Mouse (Mus musculus) left cerebral cortex, adult 2 months (tissue): ENCODE results near the gene Ubxn11. TPM values are rescaled to one million over a fixed set of nuclear protein-coding genes. Genes with fewer than 3 reads are reported as not detected.

Experiments used
- DNase-seq, 2 experiments: peaks; one replicate each; pipeline ENCODE4 v3.0.0; 2021 to 2022; ENCODE audit warnings: low spot score in 2 of 2, mixed read lengths in 1 of 2; ENCODE audit errors: extremely low spot score in 1 of 2
- H3K27ac ChIP-seq: fragments of 200-600 bp; 2 replicates; pipeline ENCODE4 v1.8.1; 2022
- H3K4me3 ChIP-seq: fragments of 200-600 bp; 2 replicates; pipeline ENCODE4 v1.8.1; 2022
- CTCF ChIP-seq: fragments of 200-600 bp; IDR thresholded peaks from 2 replicates; pipeline ENCODE4 v1.8.1; 2022; ENCODE audit warnings: antibody characterized with exemption, mild to moderate bottlenecking, moderate library complexity
- intact Hi-C: fragments of 180-260 bp; cut with DNase I; formaldehyde crosslinking; loops from one replicate; pipeline ENCODE4 v1.15.1; 2025
- total RNA-seq, 2 experiments: library from RNA; stranded (reverse); gene quantifications; 2 replicates each; pipeline ENCODE4 v1.2.3; 2021

Gene Ubxn11
- total RNA-seq, 2 experiments from 2014 or later: 39.7 to 47.1 TPM

- no peak overlapping the region for H3K27ac ChIP-seq
- DNase-seq: no peak
- intact Hi-C loops: no loop called here
- no peak overlapping the region for H3K4me3 ChIP-seq
- TF ChIP-seq CTCF: no peak
These were observed 34.4 kb upstream of the Ubxn11 start for GRCm38 (mm10) chr4:134067833-134068544.

- intact Hi-C loops: no loop called here
- no peak for TF ChIP-seq CTCF
These were observed 33.4 kb upstream of the Ubxn11 start for GRCm38 (mm10) chr4:134068793-134069580.

GRCm38 (mm10) chr4:134078694-134079093, 23.7 kb upstream of the Ubxn11 start:
- peak; percentile 54 for TF ChIP-seq CTCF
- Histone ChIP-seq H3K4me3 (no peak overlapping the region), H3K27ac (no peak overlapping the region)
- DNase-seq: peak; percentile 25 to 37
- intact Hi-C loops: loop anchor here (2.0 kb wide), 1 partner anchor 42 kb away; no protein-coding TSS in a partner anchor

More at GRCm38 (mm10) chr4:134068793-134069580, 33.4 kb upstream of the Ubxn11 start:
- no peak overlapping the region for H3K4me3 ChIP-seq
- no peak overlapping the region for H3K27ac ChIP-seq
- DNase-seq: no peak

GRCm38 (mm10) chr4:134080674-134081073, 21.7 kb upstream of the Ubxn11 start:
- no peak overlapping the region for H3K27ac ChIP-seq
- intact Hi-C loops: no loop called here
- no peak for DNase-seq
- H3K4me3 ChIP-seq: no peak overlapping the region
- TF ChIP-seq CTCF: no peak

GRCm38 (mm10) chr4:134081730-134082386, 20.5 kb upstream of the Ubxn11 start:
- TF ChIP-seq CTCF: no peak
- intact Hi-C loops: no loop called here

GRCm38 (mm10) chr4:134082460-134082859, 19.9 kb upstream of the Ubxn11 start:
- Histone ChIP-seq H3K27ac (no peak overlapping the region), H3K4me3 (peak overlapping the region; percentile 50)
- no peak for DNase-seq
- no peak for TF ChIP-seq CTCF
- intact Hi-C loops: no loop called here

More at GRCm38 (mm10) chr4:134081730-134082386, 20.5 kb upstream of the Ubxn11 start:
- no peak overlapping the region for H3K27ac ChIP-seq
- DNase-seq: peak; percentile 68 to 73
- peak overlapping the region; percentile 50 for H3K4me3 ChIP-seq

- intact Hi-C loops: no loop called here
- Histone ChIP-seq H3K4me3 (no peak overlapping the region), H3K27ac (no peak overlapping the region)
- TF ChIP-seq CTCF: peak; percentile 2; the same call in 1 of the 2 replicates
- no peak for DNase-seq
These were observed 17.4 kb upstream of the Ubxn11 start for GRCm38 (mm10) chr4:134084999-134085398.

GRCm38 (mm10) chr4:134087412-134087811, 15.0 kb upstream of the Ubxn11 start:
- intact Hi-C loops: loop anchor here (1.0 kb wide), 1 partner anchor 51 kb away; no protein-coding TSS in a partner anchor
- H3K27ac ChIP-seq: no peak overlapping the region
- TF ChIP-seq CTCF: peak; percentile 69
- DNase-seq: no peak
- H3K4me3 ChIP-seq: no peak overlapping the region

- DNase-seq: no peak
- TF ChIP-seq CTCF: no peak
- Histone ChIP-seq H3K27ac (no peak overlapping the region), H3K4me3 (no peak overlapping the region)
- intact Hi-C loops: no loop called here
These were observed 13.3 kb upstream of the Ubxn11 start for GRCm38 (mm10) chr4:134089029-134089428.

- no peak for DNase-seq
- TF ChIP-seq CTCF: no peak
- Histone ChIP-seq H3K27ac (no peak overlapping the region), H3K4me3 (no peak overlapping the region)
- intact Hi-C loops: no loop called here
These were observed 11.7 kb upstream of the Ubxn11 start for GRCm38 (mm10) chr4:134090521-134091224.

GRCm38 (mm10) chr4:134091225-134091529, 11.2 kb upstream of the Ubxn11 start:
- TF ChIP-seq CTCF: no peak
- no peak overlapping the region for H3K4me3 ChIP-seq
- DNase-seq: no peak
- intact Hi-C loops: no loop called here
- no peak overlapping the region for H3K27ac ChIP-seq
